Mouse (Mus musculus) midbrain, embryonic 15.5 days (tissue): ENCODE results near the gene Fgfr2. TPM values are rescaled to one million over a fixed set of nuclear protein-coding genes. Genes with fewer than 3 reads are reported as not detected.

Source experiments
- ATAC-seq: fragments of 200-750 bp; cut with Nextera tagmentation; replicated peaks from 2 replicates; pipeline ENCODE4 v1.8.0; 2017; ENCODE audit warnings: moderate TSS enrichment
- H3K27ac ChIP-seq: fragments of 300-500 bp; sonication (generic); 2 replicates; pipeline ENCODE4 v1.5.1; 2015; ENCODE audit warnings: mild to moderate bottlenecking, inconsistent platforms
- H3K27me3 ChIP-seq: fragments of 300-500 bp; sonication (generic); replicated peaks from 2 replicates; pipeline ENCODE4 v1.6.1; 2015; ENCODE audit warnings: inconsistent platforms
- H3K36me3 ChIP-seq: fragments of 300-500 bp; sonication (generic); replicated peaks from 2 replicates; pipeline ENCODE4 v1.6.1; 2015; ENCODE audit warnings: inconsistent platforms
- H3K4me1 ChIP-seq: fragments of 300-500 bp; sonication (generic); 2 replicates; pipeline ENCODE4 v1.6.1; 2015; ENCODE audit warnings: inconsistent platforms
- H3K4me2 ChIP-seq: fragments of 300-500 bp; sonication (generic); 2 replicates; pipeline ENCODE4 v1.6.1; 2015; ENCODE audit warnings: inconsistent platforms, mild to moderate bottlenecking, moderate library complexity
- H3K4me3 ChIP-seq: fragments of 300-500 bp; sonication (generic); 2 replicates; pipeline ENCODE4 v1.5.1; 2015; ENCODE audit warnings: mild to moderate bottlenecking, inconsistent platforms
- H3K9ac ChIP-seq: fragments of 300-500 bp; sonication (generic); 2 replicates; pipeline ENCODE4 v1.6.1; 2015; ENCODE audit warnings: mild to moderate bottlenecking, inconsistent platforms
- H3K9me3 ChIP-seq: fragments of 300-500 bp; sonication (generic); 2 replicates; pipeline ENCODE4 v1.6.1; 2016; ENCODE audit warnings: inconsistent platforms
- WGBS: fragments of 180-500 bp; shearing (Covaris S2); methylation state at CpG from one replicate; pipeline ENCODE4 v1.1.7; 2015; ENCODE audit warnings: mixed read lengths; 5-methylcytosine and 5-hydroxymethylcytosine counted together
- polyA plus RNA-seq: library from polyadenylated mRNA; unstranded; fragments of >200 nt; fragmentation: Nextera tagmentation; extraction: Ambion mirVana; gene quantifications from 2 replicates; pipeline ENCODE4 v1.2.1, GENCODE M21; 2015

The Fgfr2 gene
- polyA plus RNA-seq, 1 experiment from 2014 or later: 23.3 TPM

- Histone ChIP-seq H3K27me3 (peaks cover 20% of the 10 kb centered on the region), H3K36me3 (no peaks in the 10 kb centered on the region), H3K4me3 (no peak overlapping the region), H3K9me3 (no peaks in the 10 kb centered on the region), H3K4me1 (peaks cover 13% of the 10 kb centered on the region), H3K9ac (no peak overlapping the region), H3K27ac (no peak overlapping the region), H3K4me2 (no peak overlapping the region)
- ATAC-seq: no peak
- WGBS: 89% methylated on average over 3 of the region's 3 CpGs
Observed at GRCm38 (mm10) chr7:130378308-130378707, 2744.8 kb downstream of the Fgfr2 start.

- Histone ChIP-seq H3K9me3 (no peaks in the 10 kb centered on the region), H3K36me3 (no peaks in the 10 kb centered on the region), H3K27me3 (peaks cover 34% of the 10 kb centered on the region), H3K9ac (no peak overlapping the region), H3K4me1 (peaks cover 4% of the 10 kb centered on the region), H3K4me2 (no peak overlapping the region), H3K27ac (no peak overlapping the region), H3K4me3 (no peak overlapping the region)
- no peak for ATAC-seq
- WGBS: 91% methylated on average over 9 of the region's 9 CpGs
Observed at GRCm38 (mm10) chr7:130374311-130374710, 2748.8 kb downstream of the Fgfr2 start.

GRCm38 (mm10) chr7:130368827-130369641 is 2754.1 kb downstream of the Fgfr2 start:
- no peaks in the 10 kb centered on the region for H3K36me3 ChIP-seq
- peaks cover 26% of the 10 kb centered on the region for H3K27me3 ChIP-seq
- WGBS: 12% methylated on average over 24 of the region's 24 CpGs
- peak overlapping the region; percentile 43 for H3K4me2 ChIP-seq
- H3K27ac ChIP-seq: no peak overlapping the region
- H3K9ac ChIP-seq: no peak overlapping the region
- H3K4me3 ChIP-seq: no peak overlapping the region
- peaks cover 30% of the 10 kb centered on the region for H3K4me1 ChIP-seq
- no peaks in the 10 kb centered on the region for H3K9me3 ChIP-seq
- peak; percentile 67 for ATAC-seq

- Histone ChIP-seq H3K27me3 (peaks cover 20% of the 10 kb centered on the region), H3K4me3 (no peak overlapping the region)
Observed at GRCm38 (mm10) chr7:130368036-130368826, 2754.9 kb downstream of the Fgfr2 start.

GRCm38 (mm10) chr7:130367222-130368035 is 2755.7 kb downstream of the Fgfr2 start:
- Histone ChIP-seq H3K9ac (no peak overlapping the region), H3K36me3 (no peaks in the 10 kb centered on the region), H3K27ac (peak overlapping the region; percentile 23; the same call in 1 of the 2 replicates), H3K4me2 (no peak overlapping the region), H3K27me3 (peaks cover 20% of the 10 kb centered on the region), H3K4me1 (peaks cover 30% of the 10 kb centered on the region), H3K9me3 (no peaks in the 10 kb centered on the region), H3K4me3 (no peak overlapping the region)
- peak; percentile 78 for ATAC-seq
- 4% methylated on average over 12 of the region's 12 CpGs for WGBS

More at GRCm38 (mm10) chr7:130368036-130368826, 2754.9 kb downstream of the Fgfr2 start:
- 5% methylated on average over 13 of the region's 13 CpGs for WGBS
- H3K9me3 ChIP-seq: no peaks in the 10 kb centered on the region
- no peaks in the 10 kb centered on the region for H3K36me3 ChIP-seq
- H3K27ac ChIP-seq: no peak overlapping the region
- H3K4me2 ChIP-seq: peak overlapping the region; percentile 43
- H3K9ac ChIP-seq: no peak overlapping the region
- H3K4me1 ChIP-seq: peaks cover 30% of the 10 kb centered on the region
- ATAC-seq: no peak; the same call in 1 of the 2 replicates

GRCm38 (mm10) chr7:130365711-130366110 is 2757.4 kb downstream of the Fgfr2 start:
- 93% methylated on average over 10 of the region's 10 CpGs for WGBS
- no peak for ATAC-seq
- no peaks in the 10 kb centered on the region for H3K36me3 ChIP-seq
- H3K4me3 ChIP-seq: no peak overlapping the region
- no peak overlapping the region for H3K9ac ChIP-seq
- H3K9me3 ChIP-seq: no peaks in the 10 kb centered on the region
- no peak overlapping the region for H3K4me2 ChIP-seq
- peaks cover 30% of the 10 kb centered on the region for H3K4me1 ChIP-seq
- no peak overlapping the region for H3K27ac ChIP-seq
- H3K27me3 ChIP-seq: peaks cover 16% of the 10 kb centered on the region

GRCm38 (mm10) chr7:130340412-130341152 is 2782.6 kb downstream of the Fgfr2 start:
- Histone ChIP-seq H3K9me3 (no peaks in the 10 kb centered on the region), H3K4me3 (no peak overlapping the region), H3K4me2 (no peak overlapping the region), H3K27ac (no peak overlapping the region), H3K9ac (no peak overlapping the region), H3K36me3 (no peaks in the 10 kb centered on the region), H3K4me1 (no peaks in the 10 kb centered on the region), H3K27me3 (no peaks in the 10 kb centered on the region)
- WGBS: 60% methylated on average over 6 of the region's 6 CpGs
- no peak for ATAC-seq

- H3K4me3 ChIP-seq: no peak overlapping the region
- WGBS: 93% methylated on average over 7 of the region's 7 CpGs
- H3K9ac ChIP-seq: no peak overlapping the region
- no peaks in the 10 kb centered on the region for H3K4me1 ChIP-seq
- no peak overlapping the region for H3K4me2 ChIP-seq
- no peaks in the 10 kb centered on the region for H3K9me3 ChIP-seq
- H3K36me3 ChIP-seq: no peaks in the 10 kb centered on the region
- no peaks in the 10 kb centered on the region; the same call in 1 of the 2 replicates for H3K27me3 ChIP-seq
- ATAC-seq: no peak
- no peak overlapping the region for H3K27ac ChIP-seq
Observed at GRCm38 (mm10) chr7:130337601-130338000, 2785.5 kb downstream of the Fgfr2 start.

GRCm38 (mm10) chr7:130335440-130336051 is 2787.6 kb downstream of the Fgfr2 start:
- H3K27ac ChIP-seq: no peak overlapping the region
- no peaks in the 10 kb centered on the region for H3K4me1 ChIP-seq
- ATAC-seq: no peak
- no peaks in the 10 kb centered on the region for H3K36me3 ChIP-seq
- H3K9ac ChIP-seq: no peak overlapping the region
- no peaks in the 10 kb centered on the region; the same call in 1 of the 2 replicates for H3K27me3 ChIP-seq
- no peak overlapping the region for H3K4me3 ChIP-seq
- H3K9me3 ChIP-seq: no peaks in the 10 kb centered on the region
- 54% methylated on average over 4 of the region's 4 CpGs for WGBS
- no peak overlapping the region for H3K4me2 ChIP-seq

GRCm38 (mm10) chr7:130332515-130333220 is 2790.5 kb downstream of the Fgfr2 start:
- H3K36me3 ChIP-seq: no peaks in the 10 kb centered on the region
- H3K4me2 ChIP-seq: no peak overlapping the region
- no peak for ATAC-seq
- H3K4me1 ChIP-seq: peaks cover 11% of the 10 kb centered on the region
- H3K9me3 ChIP-seq: no peaks in the 10 kb centered on the region
- H3K9ac ChIP-seq: no peak overlapping the region
- H3K27ac ChIP-seq: no peak overlapping the region
- peaks cover 3% of the 10 kb centered on the region; the same call in 1 of the 2 replicates for H3K27me3 ChIP-seq
- no peak overlapping the region for H3K4me3 ChIP-seq
- 68% methylated on average over 11 of the region's 11 CpGs for WGBS
